Mouse (Mus musculus): ENCODE data around the gene Tfap4. TPM values are rescaled to one million over a fixed set of nuclear protein-coding genes. Genes with fewer than 3 reads are reported as not detected.

Tfap4 gene
- polyA plus RNA-seq, 1 experiment from 2014 or later, result 25.1 TPM

- 86% methylated on average over 1 of the region's 1 CpGs for WGBS
- H3K27ac ChIP-seq (ENCODE audit: low read depth, low read length), result no peak overlapping the region
- no peaks in the 10 kb centered on the region for H3K36me3 ChIP-seq (ENCODE audit: control insufficient read depth, insufficient read depth, low read length)
- H3K9me3 ChIP-seq (ENCODE audit: control insufficient read depth, low read length), result no peaks in the 10 kb centered on the region
- no peak for DNase-seq (ENCODE audit: low spot score)
- no peak overlapping the region for H3K4me3 ChIP-seq (ENCODE audit: low read depth, low read length)
- no peak overlapping the region for H3K9ac ChIP-seq (ENCODE audit: low read depth, low read length)
- no peak overlapping the region for H3K4me2 ChIP-seq
- no peaks in the 10 kb centered on the region for H3K27me3 ChIP-seq (replicated peaks; ENCODE audit: control insufficient read depth, insufficient read depth, low read length)
- no peak for ATAC-seq (replicated peaks; ENCODE audit: low FRiP score)
- H3K4me1 ChIP-seq (replicated peaks; ENCODE audit: control insufficient read depth, insufficient read depth, low read length), result no peaks in the 10 kb centered on the region
Observed at GRCm38 (mm10) chr16:4503495-4503894, 56.2 kb downstream of the Tfap4 start.

GRCm38 (mm10) chr16:4502568-4502967, 57.1 kb downstream of the Tfap4 start:
- Histone ChIP-seq H3K9me3 (ENCODE audit: control insufficient read depth, low read length) (no peaks in the 10 kb centered on the region), H3K4me2 (no peak overlapping the region), H3K27ac (ENCODE audit: low read depth, low read length) (no peak overlapping the region), H3K4me3 (ENCODE audit: low read depth, low read length) (no peak overlapping the region), H3K36me3 (ENCODE audit: control insufficient read depth, insufficient read depth, low read length) (no peaks in the 10 kb centered on the region), H3K4me1 (replicated peaks; ENCODE audit: control insufficient read depth, insufficient read depth, low read length) (no peaks in the 10 kb centered on the region), H3K27me3 (replicated peaks; ENCODE audit: control insufficient read depth, insufficient read depth, low read length) (no peaks in the 10 kb centered on the region), H3K9ac (ENCODE audit: low read depth, low read length) (no peak overlapping the region)
- DNase-seq (ENCODE audit: low spot score) (no peak), ATAC-seq (replicated peaks; ENCODE audit: low FRiP score) (no peak)

GRCm38 (mm10) chr16:4501703-4502102, 58.0 kb downstream of the Tfap4 start:
- Histone ChIP-seq H3K4me3 (ENCODE audit: low read depth, low read length) (no peak overlapping the region), H3K27me3 (replicated peaks; ENCODE audit: control insufficient read depth, insufficient read depth, low read length) (no peaks in the 10 kb centered on the region), H3K9me3 (ENCODE audit: control insufficient read depth, low read length) (no peaks in the 10 kb centered on the region), H3K9ac (ENCODE audit: low read depth, low read length) (no peak overlapping the region), H3K4me2 (no peak overlapping the region), H3K4me1 (replicated peaks; ENCODE audit: control insufficient read depth, insufficient read depth, low read length) (no peaks in the 10 kb centered on the region), H3K36me3 (ENCODE audit: control insufficient read depth, insufficient read depth, low read length) (no peaks in the 10 kb centered on the region), H3K27ac (ENCODE audit: low read depth, low read length) (no peak overlapping the region)
- ATAC-seq (replicated peaks; ENCODE audit: low FRiP score) (no peak), DNase-seq (ENCODE audit: low spot score) (no peak)
- WGBS, result 77% methylated on average over 3 of the region's 3 CpGs

GRCm38 (mm10) chr16:4500598-4501385, 58.9 kb downstream of the Tfap4 start:
- Histone ChIP-seq H3K9me3 (ENCODE audit: control insufficient read depth, low read length) (no peaks in the 10 kb centered on the region), H3K4me3 (ENCODE audit: low read depth, low read length) (no peak overlapping the region), H3K4me2 (no peak overlapping the region), H3K27me3 (replicated peaks; ENCODE audit: control insufficient read depth, insufficient read depth, low read length) (no peaks in the 10 kb centered on the region), H3K9ac (ENCODE audit: low read depth, low read length) (no peak overlapping the region), H3K4me1 (replicated peaks; ENCODE audit: control insufficient read depth, insufficient read depth, low read length) (no peaks in the 10 kb centered on the region), H3K36me3 (ENCODE audit: control insufficient read depth, insufficient read depth, low read length) (no peaks in the 10 kb centered on the region), H3K27ac (ENCODE audit: low read depth, low read length) (no peak overlapping the region)
- ATAC-seq (replicated peaks; ENCODE audit: low FRiP score) (no peak), DNase-seq (ENCODE audit: low spot score) (no peak)
- WGBS, result 82% methylated on average over 8 of the region's 8 CpGs

GRCm38 (mm10) chr16:4497762-4498607, 61.7 kb downstream of the Tfap4 start:
- no peaks in the 10 kb centered on the region for H3K27me3 ChIP-seq (replicated peaks; ENCODE audit: control insufficient read depth, insufficient read depth, low read length)
- H3K27ac ChIP-seq (ENCODE audit: low read depth, low read length), result no peak overlapping the region
- whole genome bisulfite sequencing, result 60% methylated on average over 8 of the region's 8 CpGs
- H3K9ac ChIP-seq (ENCODE audit: low read depth, low read length), result no peak overlapping the region
- H3K4me3 ChIP-seq (ENCODE audit: low read depth, low read length), result no peak overlapping the region
- no peak for ATAC-seq (replicated peaks; ENCODE audit: low FRiP score)
- H3K36me3 ChIP-seq (ENCODE audit: control insufficient read depth, insufficient read depth, low read length), result no peaks in the 10 kb centered on the region
- no peak for DNase-seq (ENCODE audit: low spot score)
- H3K4me2 ChIP-seq, result no peak overlapping the region
- H3K4me1 ChIP-seq (replicated peaks; ENCODE audit: control insufficient read depth, insufficient read depth, low read length), result no peaks in the 10 kb centered on the region
- no peaks in the 10 kb centered on the region for H3K9me3 ChIP-seq (ENCODE audit: control insufficient read depth, low read length)

GRCm38 (mm10) chr16:4496470-4496869, 63.2 kb downstream of the Tfap4 start:
- 76% methylated on average over 3 of the region's 3 CpGs for WGBS
- no peak overlapping the region for H3K27ac ChIP-seq (ENCODE audit: low read depth, low read length)
- DNase-seq (ENCODE audit: low spot score), result no peak
- H3K36me3 ChIP-seq (ENCODE audit: control insufficient read depth, insufficient read depth, low read length), result no peaks in the 10 kb centered on the region
- H3K4me2 ChIP-seq, result no peak overlapping the region
- no peak for ATAC-seq (replicated peaks; ENCODE audit: low FRiP score)
- no peak overlapping the region for H3K9ac ChIP-seq (ENCODE audit: low read depth, low read length)
- no peak overlapping the region for H3K4me3 ChIP-seq (ENCODE audit: low read depth, low read length)
- no peaks in the 10 kb centered on the region for H3K4me1 ChIP-seq (replicated peaks; ENCODE audit: control insufficient read depth, insufficient read depth, low read length)
- no peaks in the 10 kb centered on the region for H3K27me3 ChIP-seq (replicated peaks; ENCODE audit: control insufficient read depth, insufficient read depth, low read length)
- no peaks in the 10 kb centered on the region for H3K9me3 ChIP-seq (ENCODE audit: control insufficient read depth, low read length)

- ATAC-seq (replicated peaks; ENCODE audit: low FRiP score), result no peak
- H3K9ac ChIP-seq (ENCODE audit: low read depth, low read length), result no peak overlapping the region
- no peaks in the 10 kb centered on the region for H3K27me3 ChIP-seq (replicated peaks; ENCODE audit: control insufficient read depth, insufficient read depth, low read length)
- H3K27ac ChIP-seq (ENCODE audit: low read depth, low read length), result no peak overlapping the region
- no peak for DNase-seq (ENCODE audit: low spot score)
- no peaks in the 10 kb centered on the region for H3K9me3 ChIP-seq (ENCODE audit: control insufficient read depth, low read length)
- no peaks in the 10 kb centered on the region for H3K36me3 ChIP-seq (ENCODE audit: control insufficient read depth, insufficient read depth, low read length)
- H3K4me1 ChIP-seq (replicated peaks; ENCODE audit: control insufficient read depth, insufficient read depth, low read length), result no peaks in the 10 kb centered on the region
- no peak overlapping the region for H3K4me3 ChIP-seq (ENCODE audit: low read depth, low read length)
- 78% methylated on average over 5 of the region's 5 CpGs for WGBS
- no peak overlapping the region for H3K4me2 ChIP-seq
Observed at GRCm38 (mm10) chr16:4495861-4496260, 63.8 kb downstream of the Tfap4 start.

Data from liver, embryonic 11.5 days (tissue).